Mouse (Mus musculus) forebrain, embryonic 10.5 days (tissue): ENCODE results near the gene Fxyd5. TPM values are rescaled to one million over a fixed set of nuclear protein-coding genes. Genes with fewer than 3 reads are reported as not detected.

ENCODE experiments used
- DNase-seq: peaks from one replicate; pipeline ENCODE4 v3.0.0-alpha.2; 2017; ENCODE audit warnings: low spot score; ENCODE audit errors: extremely low spot score
- H3K27ac ChIP-seq: fragments of 300-500 bp; sonication (generic); 2 replicates; pipeline ENCODE4 v1.5.1; 2016; ENCODE audit warnings: mild to moderate bottlenecking
- H3K27me3 ChIP-seq: fragments of 300-500 bp; sonication (generic); 2 replicates; pipeline ENCODE4 v1.6.1; 2016; ENCODE audit warnings: mild to moderate bottlenecking; ENCODE audit not compliant: poor library complexity, severe bottlenecking
- H3K36me3 ChIP-seq: fragments of 300-500 bp; sonication (generic); replicated peaks from 2 replicates; pipeline ENCODE4 v1.6.1; 2016; ENCODE audit warnings: mild to moderate bottlenecking, moderate library complexity
- H3K4me1 ChIP-seq: fragments of 300-500 bp; sonication (generic); 2 replicates; pipeline ENCODE4 v1.6.1; 2016
- H3K4me3 ChIP-seq: fragments of 300-500 bp; sonication (generic); 2 replicates; pipeline ENCODE4 v1.5.1; 2016; ENCODE audit warnings: mild to moderate bottlenecking, moderate library complexity
- H3K9me3 ChIP-seq: fragments of 300-500 bp; sonication (generic); 2 replicates; pipeline ENCODE4 v1.6.1; 2016; ENCODE audit warnings: mild to moderate bottlenecking, moderate library complexity
- WGBS: fragments of 180-500 bp; shearing (Covaris S2); methylation state at CpG from one replicate; pipeline ENCODE4 v1.1.7; 2016; 5-methylcytosine and 5-hydroxymethylcytosine counted together
- polyA plus RNA-seq: library from polyadenylated mRNA; unstranded; fragments of >200 nt; fragmentation: Nextera tagmentation; extraction: Ambion mirVana; gene quantifications from 2 replicates; pipeline ENCODE4 v1.2.1, GENCODE M21; 2016

Fxyd5 gene
- polyA plus RNA-seq, 1 experiment from 2014 or later: 10.2 TPM

DNA sequence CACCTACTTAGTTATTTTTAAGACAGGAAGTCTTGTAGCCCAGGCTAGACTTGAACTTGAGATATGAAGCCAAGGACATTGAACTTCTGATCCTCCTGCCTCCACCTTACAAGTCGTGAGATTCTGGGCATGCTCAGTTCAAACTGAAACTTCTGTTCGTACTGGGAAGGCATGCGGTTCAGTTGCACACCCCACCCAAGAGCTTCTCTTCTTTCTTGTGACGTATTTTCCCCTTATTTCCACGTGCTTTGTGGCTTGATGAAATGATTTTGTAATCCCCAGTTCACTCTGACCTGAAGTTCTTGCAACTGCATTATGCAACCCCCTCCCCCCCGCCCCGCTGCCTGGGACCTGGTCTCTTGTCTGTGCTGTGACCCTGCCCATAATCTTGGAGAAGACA lies 10.6 kb downstream of the Fxyd5 start:
- no peaks in the 10 kb centered on the region for H3K4me1 ChIP-seq
- no peak for DNase-seq
- no peak overlapping the region for H3K27ac ChIP-seq
- no peaks in the 10 kb centered on the region for H3K9me3 ChIP-seq
- WGBS: 85% methylated on average over 7 of the region's 7 CpGs
- no peaks in the 10 kb centered on the region for H3K27me3 ChIP-seq
- H3K36me3 ChIP-seq: no peaks in the 10 kb centered on the region
- no peak overlapping the region for H3K4me3 ChIP-seq

DNA sequence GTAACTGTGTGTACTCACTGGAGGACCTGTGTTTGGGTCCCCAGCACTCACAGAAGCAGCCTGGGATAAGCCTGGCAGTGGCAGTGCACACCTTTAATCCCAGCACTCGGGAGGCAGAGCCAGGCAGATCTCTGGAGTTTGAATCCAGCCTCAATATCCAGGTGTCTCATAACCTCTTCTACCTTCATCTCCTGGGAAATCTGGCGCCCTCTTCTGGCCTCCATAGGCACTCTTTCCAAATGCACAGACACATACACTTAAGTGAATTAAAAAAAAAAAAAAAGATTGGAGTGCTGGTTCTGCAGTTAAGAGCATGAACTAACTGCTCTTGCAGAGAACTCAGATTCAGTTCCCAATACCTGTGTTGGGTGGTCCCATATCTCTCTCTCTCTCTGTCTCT lies 11.6 kb downstream of the Fxyd5 start:
- Histone ChIP-seq H3K27me3 (no peaks in the 10 kb centered on the region), H3K4me1 (no peaks in the 10 kb centered on the region), H3K4me3 (no peak overlapping the region), H3K27ac (no peak overlapping the region), H3K36me3 (no peaks in the 10 kb centered on the region), H3K9me3 (no peaks in the 10 kb centered on the region)
- DNase-seq: no peak
- WGBS: 68% methylated on average over 2 of the region's 2 CpGs

DNA sequence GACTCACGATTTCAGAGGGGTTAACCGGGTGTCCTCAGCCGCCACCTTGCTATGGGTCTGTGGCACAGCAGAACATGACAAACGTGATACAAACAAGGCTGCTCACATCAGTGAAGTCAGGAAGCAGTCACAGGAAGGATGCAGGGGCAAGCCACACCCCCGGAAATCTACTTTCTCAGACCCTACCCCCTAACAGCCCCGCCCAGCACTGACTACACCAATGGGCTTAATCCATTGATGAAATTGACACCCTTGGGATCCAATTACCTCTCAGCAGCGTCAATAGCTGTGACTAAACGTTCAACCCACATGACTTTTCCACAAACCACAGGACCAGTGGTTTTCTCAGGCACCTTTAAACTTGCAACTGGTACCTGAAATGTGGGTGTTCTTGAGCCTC lies 13.7 kb downstream of the Fxyd5 start:
- Histone ChIP-seq H3K4me3 (no peak overlapping the region), H3K4me1 (no peaks in the 10 kb centered on the region), H3K9me3 (no peaks in the 10 kb centered on the region), H3K27me3 (no peaks in the 10 kb centered on the region), H3K27ac (no peak overlapping the region), H3K36me3 (no peaks in the 10 kb centered on the region)
- DNase-seq: no peak
- WGBS: 78% methylated on average over 8 of the region's 8 CpGs

DNA sequence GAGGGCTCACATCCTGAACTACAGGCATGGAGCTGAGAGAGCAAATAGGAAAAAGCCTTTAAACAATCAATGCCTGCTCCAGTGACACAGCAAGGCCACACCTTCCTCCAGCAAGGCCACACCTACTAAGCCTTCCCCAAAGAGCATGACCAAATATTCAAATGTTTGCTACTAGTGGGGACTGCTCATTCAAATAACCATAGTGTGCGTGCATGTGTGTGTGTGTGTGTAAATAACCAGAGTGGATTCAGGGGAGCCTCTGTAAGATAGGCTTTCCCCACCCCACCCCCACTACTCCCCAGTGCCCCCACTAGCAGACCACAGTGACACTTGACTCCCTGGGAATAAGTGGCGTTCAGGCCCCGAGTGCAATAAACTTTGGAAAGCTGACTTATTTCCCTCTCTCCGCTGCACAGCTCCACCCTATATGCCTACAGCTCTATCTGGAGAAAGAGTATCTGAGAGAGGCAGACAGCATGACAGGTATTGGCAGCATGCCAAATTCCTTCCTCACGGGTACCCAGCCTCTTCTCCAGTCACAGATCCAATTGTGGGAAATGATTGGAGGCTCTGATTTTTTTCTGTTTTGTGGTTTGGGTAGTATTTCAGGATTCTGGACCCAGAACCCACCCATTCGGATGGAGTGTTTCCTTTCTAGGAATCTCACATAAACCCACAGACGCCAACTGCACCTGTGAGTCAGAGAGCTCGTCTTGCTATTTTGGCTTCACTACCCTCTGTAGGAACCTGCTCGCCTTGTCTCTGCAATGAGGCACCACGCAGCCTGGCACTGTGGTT lies 25.0 kb downstream of the Fxyd5 start:
- WGBS: 84% methylated on average over 10 of the region's 10 CpGs
- peaks cover 8% of the 10 kb centered on the region for H3K4me1 ChIP-seq
- DNase-seq: no peak
- no peaks in the 10 kb centered on the region for H3K36me3 ChIP-seq
- no peak overlapping the region for H3K4me3 ChIP-seq
- no peak overlapping the region for H3K27ac ChIP-seq
- no peaks in the 10 kb centered on the region for H3K27me3 ChIP-seq
- no peaks in the 10 kb centered on the region for H3K9me3 ChIP-seq

DNA sequence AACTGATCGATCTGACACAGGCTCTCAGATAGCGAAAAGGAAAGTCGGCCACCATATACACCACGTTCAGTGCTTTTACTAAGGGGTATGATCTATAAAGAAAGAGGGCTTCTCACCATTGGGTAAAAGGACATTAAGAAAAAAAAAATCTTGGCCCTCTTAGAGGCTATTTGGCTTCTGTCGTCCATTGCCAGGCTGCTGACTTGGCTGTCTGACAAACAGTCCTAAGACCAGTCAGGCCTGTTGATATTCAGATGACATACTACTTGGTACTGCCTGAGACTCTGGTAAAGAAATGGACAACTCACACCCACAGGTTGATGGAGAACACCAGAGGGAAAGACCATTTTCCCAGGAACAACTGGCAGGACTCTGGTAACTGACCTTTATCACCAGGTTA lies 29.3 kb downstream of the Fxyd5 start:
- Histone ChIP-seq H3K4me3 (no peak overlapping the region), H3K27ac (no peak overlapping the region), H3K9me3 (no peaks in the 10 kb centered on the region), H3K36me3 (no peaks in the 10 kb centered on the region), H3K27me3 (no peaks in the 10 kb centered on the region), H3K4me1 (peaks cover 8% of the 10 kb centered on the region)
- WGBS: 85% methylated on average over 5 of the region's 5 CpGs
- no peak for DNase-seq

DNA sequence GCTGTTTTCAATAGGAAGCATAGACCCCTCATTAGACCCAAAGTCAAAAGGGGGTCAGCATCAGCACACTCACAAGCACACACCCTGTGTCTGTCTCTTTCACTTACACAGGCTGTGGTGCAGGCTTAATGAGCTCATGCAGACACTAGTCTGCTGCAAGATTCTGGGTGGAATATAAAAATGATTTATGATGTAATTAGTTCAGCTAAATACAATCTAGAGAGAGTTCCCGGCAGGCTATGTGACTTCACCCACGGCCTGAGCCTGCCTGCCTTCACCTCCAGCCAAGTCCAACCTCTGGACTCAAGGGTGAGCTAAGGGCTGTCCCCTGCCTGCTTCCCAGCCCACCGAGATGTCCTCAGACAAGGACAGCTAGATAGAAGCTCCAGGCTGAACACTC lies 33.4 kb downstream of the Fxyd5 start:
- H3K4me1 ChIP-seq: no peaks in the 10 kb centered on the region
- H3K27me3 ChIP-seq: no peaks in the 10 kb centered on the region
- no peak overlapping the region for H3K4me3 ChIP-seq
- H3K9me3 ChIP-seq: no peaks in the 10 kb centered on the region
- WGBS: 86% methylated on average over 3 of the region's 3 CpGs
- no peaks in the 10 kb centered on the region for H3K36me3 ChIP-seq
- no peak overlapping the region for H3K27ac ChIP-seq
- DNase-seq: no peak

DNA sequence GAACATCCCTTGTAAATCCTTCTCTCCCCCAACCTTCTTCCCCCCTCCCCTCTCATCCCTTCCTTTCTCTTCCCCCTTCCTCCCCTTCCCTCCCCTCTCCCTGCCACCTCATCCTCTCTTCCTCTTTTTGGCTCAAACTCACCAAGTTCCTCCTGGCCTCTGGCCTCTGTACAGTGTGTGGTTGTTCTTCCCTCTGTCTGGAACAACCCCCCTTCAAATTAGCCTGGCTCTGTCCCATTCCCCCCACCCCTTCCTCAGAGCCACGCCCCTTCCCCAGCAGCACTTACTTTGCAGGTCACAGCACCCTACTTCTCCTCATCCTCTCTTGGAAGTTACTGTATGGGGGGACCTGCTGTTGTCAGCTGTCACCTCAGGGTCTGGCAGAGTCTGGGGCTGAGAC lies 34.1 kb downstream of the Fxyd5 start:
- no peaks in the 10 kb centered on the region for H3K9me3 ChIP-seq
- H3K27ac ChIP-seq: no peak overlapping the region
- H3K4me3 ChIP-seq: no peak overlapping the region
- H3K27me3 ChIP-seq: no peaks in the 10 kb centered on the region
- H3K4me1 ChIP-seq: no peaks in the 10 kb centered on the region
- DNase-seq: no peak
- WGBS: 60% methylated on average over 1 of the region's 1 CpGs
- H3K36me3 ChIP-seq: no peaks in the 10 kb centered on the region

DNA sequence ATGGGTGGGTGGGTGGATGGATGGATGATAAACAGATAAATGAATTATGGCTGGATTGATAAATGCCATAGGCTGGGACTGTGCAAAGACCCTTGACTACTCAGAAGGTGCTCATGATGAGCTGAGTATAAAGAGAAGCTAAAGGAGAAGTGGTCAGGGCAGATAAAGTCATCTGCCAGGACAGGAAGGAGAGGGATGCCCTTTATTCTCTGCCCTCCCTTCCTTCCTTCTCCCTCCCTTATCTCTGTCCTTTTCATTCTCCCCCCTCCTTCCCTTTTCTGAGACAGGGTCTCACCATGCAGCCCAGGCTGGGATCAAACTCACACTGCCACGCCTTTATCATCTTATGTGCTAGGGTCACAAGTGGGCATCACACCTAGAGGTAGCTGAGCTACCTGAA lies 34.5 kb downstream of the Fxyd5 start:
- Histone ChIP-seq H3K4me1 (no peaks in the 10 kb centered on the region), H3K27ac (no peak overlapping the region), H3K36me3 (no peaks in the 10 kb centered on the region), H3K27me3 (no peaks in the 10 kb centered on the region), H3K4me3 (no peak overlapping the region), H3K9me3 (no peaks in the 10 kb centered on the region)
- DNase-seq: no peak
- WGBS: 93% methylated on average over 1 of the region's 1 CpGs

DNA sequence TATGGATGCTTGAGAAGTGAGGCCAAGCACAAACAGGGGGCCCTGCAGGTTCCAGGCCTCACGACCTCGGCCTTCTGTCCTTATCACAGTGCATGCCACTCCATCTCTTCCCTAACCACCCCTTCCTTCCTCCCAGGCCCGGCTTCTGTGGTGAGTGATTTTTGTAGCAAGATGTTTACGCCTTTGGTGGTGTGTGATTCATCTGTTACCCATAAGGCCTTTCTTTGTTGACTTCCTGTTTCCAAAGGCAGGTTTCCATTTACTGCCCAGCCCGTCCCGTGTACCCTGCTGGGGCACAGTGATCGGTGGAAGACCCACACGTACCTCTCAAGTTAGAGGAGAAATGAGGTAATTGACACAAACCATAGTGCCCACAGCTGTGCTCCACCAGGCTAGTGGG lies 39.6 kb downstream of the Fxyd5 start:
- no peaks in the 10 kb centered on the region for H3K27me3 ChIP-seq
- H3K36me3 ChIP-seq: no peaks in the 10 kb centered on the region
- H3K27ac ChIP-seq: no peak overlapping the region
- no peak overlapping the region for H3K4me3 ChIP-seq
- H3K4me1 ChIP-seq: 0 out of 2 replicates have a peak, but pooled peaks cover 4% of the 10 kb centered on the region
- 86% methylated on average over 8 of the region's 8 CpGs for WGBS
- no peaks in the 10 kb centered on the region for H3K9me3 ChIP-seq
- no peak for DNase-seq

DNA sequence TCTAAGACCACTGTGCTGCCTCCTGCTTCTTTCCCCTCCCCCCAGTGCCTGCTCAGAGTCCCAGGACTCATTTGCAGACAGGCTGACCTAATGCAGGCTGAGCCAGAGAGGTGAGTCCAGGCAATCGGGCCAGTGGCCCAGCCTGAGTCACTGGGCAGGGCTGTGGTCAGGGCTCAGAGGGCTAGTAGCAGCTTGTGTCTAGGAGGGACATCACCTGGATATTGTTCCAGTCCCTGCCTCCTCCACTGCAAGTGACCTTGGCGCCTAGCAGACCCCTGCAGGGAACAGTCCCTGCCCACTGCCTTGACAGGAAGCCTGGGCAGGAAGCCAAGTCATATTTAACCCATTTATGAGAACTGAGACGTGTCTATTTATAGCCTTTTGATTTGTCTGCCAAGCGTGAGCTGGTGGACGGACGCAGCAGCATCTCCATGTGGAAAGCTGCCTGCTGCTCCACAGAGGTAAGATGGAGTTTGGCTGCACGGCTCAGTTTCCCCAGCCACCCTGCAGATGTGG lies 41.7 kb downstream of the Fxyd5 start:
- Histone ChIP-seq H3K4me3 (no peak overlapping the region), H3K36me3 (no peaks in the 10 kb centered on the region), H3K4me1 (0 out of 2 replicates have a peak, but pooled peaks cover 4% of the 10 kb centered on the region), H3K27me3 (no peaks in the 10 kb centered on the region), H3K27ac (no peak overlapping the region), H3K9me3 (peaks cover 9% of the 10 kb centered on the region)
- no peak for DNase-seq
- 78% methylated on average over 7 of the region's 7 CpGs for WGBS

DNA sequence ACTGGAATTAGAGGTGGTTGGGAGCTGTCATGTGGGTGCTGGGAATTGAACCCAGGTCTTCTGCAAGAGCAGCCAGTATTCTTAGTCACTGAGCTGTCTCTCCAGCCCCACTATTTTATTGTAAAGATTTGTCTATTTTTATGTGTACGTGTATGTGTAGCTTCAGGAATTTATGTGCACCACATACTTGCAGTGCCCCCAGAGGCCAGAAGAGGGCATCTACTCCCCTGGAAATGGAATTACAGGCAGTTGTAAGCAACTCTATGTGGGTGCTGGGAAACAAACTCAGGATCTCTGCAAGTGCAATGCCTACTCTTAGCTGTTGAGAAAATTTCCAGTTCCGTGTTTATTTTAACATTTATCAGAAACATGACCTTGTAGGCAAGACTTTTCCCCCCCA lies 45.8 kb downstream of the Fxyd5 start:
- Histone ChIP-seq H3K4me3 (no peak overlapping the region), H3K4me1 (0 out of 2 replicates have a peak, but pooled peaks cover 4% of the 10 kb centered on the region), H3K27me3 (no peaks in the 10 kb centered on the region), H3K36me3 (no peaks in the 10 kb centered on the region), H3K27ac (no peak overlapping the region), H3K9me3 (peaks cover 9% of the 10 kb centered on the region)
- no peak for DNase-seq
- WGBS: 96% methylated on average over 2 of the region's 2 CpGs

DNA sequence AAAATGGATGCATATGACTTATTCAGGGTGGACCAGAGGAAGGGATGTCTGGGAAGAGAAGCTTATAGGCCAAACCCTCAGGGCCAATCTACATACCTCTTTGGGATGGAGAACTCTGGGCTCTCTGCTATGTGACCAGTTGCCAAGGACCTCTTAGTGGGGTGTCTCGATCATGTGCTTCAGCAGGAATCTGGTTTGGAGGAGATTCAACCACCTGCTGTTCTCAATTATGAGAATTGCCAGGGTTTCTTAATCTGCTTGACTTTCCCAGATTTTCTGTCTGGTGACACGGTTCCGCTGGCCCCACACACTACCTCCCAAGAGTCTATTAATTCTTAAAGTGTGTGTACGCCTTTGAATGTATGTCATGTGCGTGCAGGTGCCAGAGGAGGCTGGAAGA lies 48.3 kb downstream of the Fxyd5 start:
- Histone ChIP-seq H3K4me1 (no peaks in the 10 kb centered on the region), H3K27ac (no peak overlapping the region), H3K27me3 (no peaks in the 10 kb centered on the region), H3K4me3 (no peak overlapping the region), H3K36me3 (no peaks in the 10 kb centered on the region), H3K9me3 (peaks cover 9% of the 10 kb centered on the region)
- no peak for DNase-seq
- WGBS: 91% methylated on average over 5 of the region's 5 CpGs

DNA sequence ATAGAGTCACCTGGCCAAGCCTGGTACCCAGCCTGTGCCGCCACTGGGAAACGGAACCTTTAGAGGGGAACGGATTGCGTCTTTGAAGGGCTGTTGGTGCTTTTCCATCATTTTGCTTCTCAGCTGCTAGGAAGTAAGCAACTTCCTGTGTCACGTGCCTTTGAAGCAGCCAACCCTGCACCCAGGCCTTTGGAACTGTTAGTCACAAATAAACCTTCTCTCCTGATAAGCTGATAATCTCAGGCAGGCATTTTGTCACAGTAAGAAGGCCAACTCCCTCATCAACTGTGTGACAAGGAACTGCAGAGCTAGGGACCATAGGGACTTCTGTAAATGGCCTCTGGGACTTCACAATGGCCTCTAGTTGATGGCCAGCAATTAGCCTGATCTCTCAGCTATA lies 50.1 kb downstream of the Fxyd5 start:
- Histone ChIP-seq H3K27ac (no peak overlapping the region), H3K27me3 (no peaks in the 10 kb centered on the region), H3K4me1 (no peaks in the 10 kb centered on the region), H3K36me3 (no peaks in the 10 kb centered on the region), H3K9me3 (peaks cover 9% of the 10 kb centered on the region), H3K4me3 (no peak overlapping the region)
- WGBS: 85% methylated on average over 5 of the region's 5 CpGs
- DNase-seq: no peak
